29 mouse cellular contexts compared by ENCODE assay signal in the genomic region with DNA sequence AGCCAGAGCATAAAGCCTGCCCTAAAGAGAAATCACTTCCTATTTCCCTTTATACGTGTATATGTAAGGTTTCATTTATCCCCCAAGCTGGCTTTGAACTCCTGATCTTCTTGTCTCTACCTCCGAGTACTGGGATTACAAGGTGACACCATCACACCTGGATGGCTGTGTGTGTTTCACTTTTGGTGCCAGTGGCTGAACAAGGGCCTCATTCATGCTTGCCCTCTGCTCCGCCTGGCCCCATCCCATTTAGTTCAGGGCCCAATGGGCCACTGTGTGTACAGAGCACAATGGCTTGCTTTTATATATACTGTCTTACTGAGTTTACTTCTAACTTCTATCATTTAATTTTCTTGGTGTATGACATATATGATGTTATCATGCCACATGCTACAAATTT.
"Had no signal": no experiment of that assay in that cellular context is flagged by ENCODE, and none has a peak within 500 bp of the region (broad histone marks: within the 10 kb centered on the region; RNA-seq: fewer than 3 reads in every experiment).

No protein-coding gene starts in this region.

- DNase-seq: left cerebral cortex, postnatal 4 days; liver; liver, embryonic 13.5 days; liver, postnatal 0 days; lung, adult 18-20 months; lung, adult 2 months; lung, embryonic 14.5 days; lung, postnatal 10 days; lung, postnatal 14 days; lung, postnatal 36 days; lung, postnatal 4 days; midbrain, embryonic 14.5 days had no signal

- H3K4me3 ChIP-seq: limb, embryonic 10.5 days; limb, embryonic 12.5 days; limb, embryonic 13.5 days; limb, embryonic 15.5 days; liver, embryonic 12.5 days; liver, embryonic 13.5 days; liver, embryonic 15.5 days; lung, embryonic 15.5 days; megakaryocyte, embryonic 14.5 days; midbrain, embryonic 10.5 days; midbrain, embryonic 12.5 days; midbrain, embryonic 13.5 days; midbrain, embryonic 15.5 days; myocyte; neural tube, embryonic 12.5 days; neural tube, embryonic 13.5 days had no signal

- H3K27ac ChIP-seq: limb, embryonic 10.5 days; limb, embryonic 12.5 days; limb, embryonic 13.5 days; limb, embryonic 15.5 days; liver, embryonic 12.5 days; liver, embryonic 13.5 days; liver, embryonic 14.5 days; liver, embryonic 15.5 days; lung, embryonic 15.5 days; macrophage; midbrain, embryonic 10.5 days; midbrain, embryonic 12.5 days; midbrain, embryonic 13.5 days; midbrain, embryonic 15.5 days; neural tube, embryonic 12.5 days; neural tube, embryonic 13.5 days had no signal
